Mouse (Mus musculus): ENCODE measurements at regions not wholly inside any gene's neighbourhood (a gene's known extent, or its start where the extent isn't known, plus 50 kb on each side); places are given as distances from the start of the nearest gene placed in this dataset.

- DNase-seq: no peak
Observed at GRCm38 (mm10) chr13:86494721-86495120, 448.0 kb upstream of the Cox7c start.

DNA sequence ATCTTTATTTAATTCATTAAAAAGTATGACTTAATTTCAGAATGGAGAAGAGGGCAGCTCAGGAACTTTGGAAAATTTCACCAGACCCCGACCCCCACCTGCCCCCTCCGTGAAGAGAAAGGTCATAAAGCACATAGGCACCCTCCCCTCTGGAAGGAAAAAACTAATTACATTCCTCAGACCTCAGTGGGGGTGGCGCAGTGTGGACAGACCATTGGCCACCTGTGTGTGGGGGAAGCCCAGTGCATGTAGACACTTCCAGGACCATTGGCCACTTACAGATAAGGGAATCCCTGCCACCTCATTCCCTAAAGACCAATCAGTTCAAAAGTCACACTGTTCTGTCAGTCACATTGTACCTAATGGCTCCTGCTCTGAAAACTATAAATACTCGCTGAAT is 422.0 kb upstream of the Cox7c start:
- DNase-seq: no peak

DNA sequence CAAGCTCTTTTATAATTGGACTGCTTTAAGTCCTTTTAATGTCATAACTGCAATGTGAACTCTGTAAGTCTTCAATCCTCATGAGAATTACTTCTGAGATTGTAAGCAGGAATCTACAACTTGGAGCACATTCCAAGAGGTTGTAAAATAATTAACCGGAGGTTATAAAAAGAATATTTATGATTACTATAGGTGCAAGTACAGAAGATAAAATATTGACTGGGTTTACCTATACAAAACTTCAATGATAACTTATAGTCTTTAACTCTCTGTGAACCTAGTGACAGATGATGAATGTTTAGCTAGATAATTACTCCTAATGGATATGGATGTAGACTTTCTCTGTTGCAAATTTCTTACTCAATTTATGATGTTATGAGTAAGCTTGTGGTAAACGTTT is 375.9 kb upstream of the Cox7c start:
- no peak for DNase-seq

DNA sequence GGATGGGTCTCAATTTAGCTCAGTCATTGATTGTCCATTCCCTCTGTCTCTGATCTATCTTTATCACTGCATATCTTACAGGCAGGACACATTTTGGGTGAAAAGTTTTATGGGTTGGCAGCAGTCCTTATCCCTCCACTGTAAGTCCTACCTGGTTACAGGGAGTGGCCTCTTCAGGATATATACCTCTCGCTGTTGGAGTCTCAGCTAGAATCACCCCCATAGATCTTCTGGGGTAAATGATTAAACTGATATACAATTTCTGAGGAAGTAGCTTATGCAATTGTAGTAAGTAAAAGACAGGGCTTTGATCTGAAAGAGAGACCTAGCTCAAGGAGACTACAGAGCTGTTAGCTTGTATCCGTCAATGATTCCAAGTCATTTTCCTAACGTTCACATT is 334.7 kb upstream of the Cox7c start:
- DNase-seq: no peak

DNA sequence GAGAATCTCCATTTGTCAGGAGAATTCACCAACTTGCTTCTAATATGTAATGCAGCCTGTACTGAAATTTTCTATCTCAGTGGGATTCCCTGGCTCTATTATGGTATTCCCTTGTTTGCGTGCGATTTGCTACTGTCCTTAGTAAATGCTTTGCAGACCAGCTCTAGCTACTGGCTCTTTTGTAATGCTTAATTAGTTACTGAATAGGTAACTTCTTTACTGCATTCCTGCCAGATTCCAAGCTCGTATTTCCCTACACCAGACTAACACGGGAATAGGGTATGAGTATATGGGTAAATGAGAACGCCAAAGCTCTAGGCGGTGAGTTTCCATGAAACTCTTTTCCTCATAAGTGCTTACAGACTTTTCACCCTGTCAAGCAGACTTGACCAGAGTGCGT is 332.5 kb upstream of the Cox7c start:
- DNase-seq: peak in 1 of 2 experiments; percentile 27

GRCm38 (mm10) chr13:86375836-86376235 is 329.1 kb upstream of the Cox7c start:
- DNase-seq: no peak

DNA sequence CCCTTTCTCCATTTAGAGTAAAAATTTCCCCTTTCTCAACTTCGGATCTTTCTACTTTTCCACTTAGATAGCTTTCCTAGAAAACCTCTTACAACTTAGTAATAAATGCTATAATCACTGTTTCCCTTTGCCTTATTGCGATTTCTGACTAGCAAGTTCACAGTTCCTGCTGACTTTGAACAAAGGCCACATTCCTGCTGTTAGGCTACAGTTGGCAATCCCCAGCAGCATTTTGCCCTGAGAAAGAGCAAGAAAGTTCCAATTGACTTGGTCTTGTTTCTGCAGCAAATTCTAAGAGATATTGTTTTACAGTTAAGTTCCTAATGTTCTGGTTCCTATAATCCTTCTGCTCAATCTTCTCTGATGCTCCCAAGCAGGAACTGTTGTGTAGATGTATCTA is 299.2 kb upstream of the Cox7c start:
- no peak for DNase-seq

GRCm38 (mm10) chr13:86344922-86345694 is 298.4 kb upstream of the Cox7c start:
- DNase-seq: no peak

GRCm38 (mm10) chr13:86336471-86336870 is 289.8 kb upstream of the Cox7c start:
- DNase-seq: no peak

Measured in kidney, adult 8-10 months (tissue).